Mouse (Mus musculus) layer of hippocampus, adult 8-10 months (tissue): ENCODE data around the gene Rbm8a. TPM values are rescaled to one million over a fixed set of nuclear protein-coding genes. Genes with fewer than 3 reads are reported as not detected.
A peak's percentile ranks its signal among the peaks of the same experiment; 100 is the strongest.
"Not testable (repeated sequence)": the region's sequence is repeated elsewhere in the genome, so short reads cannot be mapped to it uniquely, and the experiment has no call there.

Experiments
- DNase-seq, 2 experiments: peaks; one replicate each; pipeline ENCODE4 v3.0.0; 2022; ENCODE audit warnings: low spot score in 2 of 2
- total RNA-seq, 4 experiments: library from RNA; stranded (reverse); gene quantifications; 2 replicates each; pipeline ENCODE4 v1.2.4; 2022

Gene Rbm8a
- total RNA-seq, 4 experiments from 2014 or later, result 45.5 to 61.5 (median 48.7) TPM

DNA sequence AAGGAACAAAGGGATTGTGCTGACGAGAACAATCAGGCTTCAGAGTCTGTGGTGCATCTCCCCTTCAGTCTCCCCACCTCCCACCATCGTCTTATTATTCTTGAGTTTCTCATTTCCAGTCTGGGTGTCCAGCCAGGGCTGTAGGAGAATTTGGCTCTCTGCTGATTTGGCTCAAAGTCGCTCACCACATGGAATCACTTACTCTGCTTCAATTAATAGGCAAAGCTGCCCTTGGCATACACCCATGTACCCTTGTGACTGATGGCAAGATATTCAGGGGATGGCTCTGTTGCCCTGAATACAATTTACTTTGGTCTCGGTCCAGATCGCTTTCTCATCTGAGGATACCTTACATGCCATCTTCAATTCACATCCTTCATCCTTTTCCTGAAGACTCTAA lies 26.4 kb upstream of the Rbm8a start:
- DNase-seq, result no peak

DNA sequence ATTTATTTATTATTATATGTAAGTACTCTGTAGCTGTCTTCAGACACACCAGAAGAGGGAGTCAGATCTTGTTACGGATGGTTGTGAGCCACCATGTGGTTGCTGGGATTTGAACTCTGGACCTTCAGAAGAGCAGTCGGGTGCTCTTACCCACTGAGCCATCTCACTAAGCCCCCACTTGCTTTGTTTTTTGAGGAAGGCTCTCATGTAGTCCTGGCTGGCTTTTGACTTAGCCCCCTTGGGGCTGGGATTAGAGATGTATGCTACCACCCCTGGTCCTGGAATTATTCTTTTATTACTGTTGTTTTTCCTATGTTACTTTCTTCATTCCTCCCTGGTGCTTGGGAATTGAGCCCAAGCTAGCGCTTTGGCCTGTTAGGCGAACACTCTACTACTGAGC lies 23.7 kb upstream of the Rbm8a start:
- not testable (repeated sequence) for DNase-seq

DNA sequence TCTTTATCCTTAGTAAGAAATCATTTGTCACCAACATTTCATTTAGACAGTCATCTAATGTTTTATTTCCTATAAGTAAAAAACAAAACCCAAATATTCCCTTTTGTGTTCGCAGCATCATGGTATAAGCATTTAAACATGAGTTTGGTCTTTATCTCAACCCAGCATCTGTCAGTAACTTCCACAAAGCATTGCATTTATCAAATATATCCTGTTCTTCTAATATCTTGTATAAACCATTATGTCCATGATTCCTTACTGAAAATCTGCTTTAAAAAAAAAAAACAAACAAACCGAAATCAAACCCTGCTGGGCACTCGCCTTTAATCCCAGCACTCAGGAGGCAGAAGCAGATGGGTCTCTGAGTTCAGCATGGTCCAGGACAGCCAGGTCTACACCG lies 23.1 kb upstream of the Rbm8a start:
- no peak for DNase-seq

DNA sequence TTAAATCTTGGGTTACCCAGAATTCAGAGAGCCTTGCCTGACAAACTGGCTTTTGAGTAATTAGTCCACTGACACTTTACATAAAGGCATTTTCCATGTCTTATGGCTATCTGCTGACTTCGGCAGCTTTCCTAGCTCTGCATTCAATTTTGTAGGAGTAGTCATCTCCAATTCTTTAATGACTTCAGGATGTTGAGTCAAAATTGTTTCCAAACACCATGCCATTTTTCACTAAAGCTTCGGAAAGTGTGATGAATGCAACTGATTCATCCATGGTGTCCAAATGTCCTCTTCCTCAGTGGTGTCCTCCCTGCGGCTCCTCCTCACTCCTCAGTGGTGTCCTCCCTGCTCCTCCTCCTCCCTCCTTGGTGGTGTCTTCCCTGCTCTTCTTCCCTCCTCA lies 11.8 kb upstream of the Rbm8a start:
- no peak for DNase-seq

DNA sequence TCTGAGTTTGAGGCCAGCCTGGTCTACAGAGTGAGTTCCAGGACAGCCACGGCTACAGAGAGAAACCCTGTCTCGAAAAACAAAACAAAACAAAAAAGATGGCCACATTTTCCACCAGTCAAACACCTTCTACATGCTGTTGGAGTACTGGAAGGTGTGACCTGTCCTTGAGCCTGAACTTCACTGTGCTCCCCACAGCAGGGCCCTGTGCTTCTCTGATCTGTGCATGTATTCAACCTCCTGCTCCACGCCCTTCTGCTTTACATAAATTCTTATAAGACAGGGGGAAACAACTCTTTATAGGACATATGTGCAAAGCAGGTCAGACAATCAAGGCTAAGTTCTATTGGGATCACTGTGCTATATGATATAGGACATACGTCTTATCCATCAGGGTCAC lies 6.5 kb upstream of the Rbm8a start:
- DNase-seq, result no peak

DNA sequence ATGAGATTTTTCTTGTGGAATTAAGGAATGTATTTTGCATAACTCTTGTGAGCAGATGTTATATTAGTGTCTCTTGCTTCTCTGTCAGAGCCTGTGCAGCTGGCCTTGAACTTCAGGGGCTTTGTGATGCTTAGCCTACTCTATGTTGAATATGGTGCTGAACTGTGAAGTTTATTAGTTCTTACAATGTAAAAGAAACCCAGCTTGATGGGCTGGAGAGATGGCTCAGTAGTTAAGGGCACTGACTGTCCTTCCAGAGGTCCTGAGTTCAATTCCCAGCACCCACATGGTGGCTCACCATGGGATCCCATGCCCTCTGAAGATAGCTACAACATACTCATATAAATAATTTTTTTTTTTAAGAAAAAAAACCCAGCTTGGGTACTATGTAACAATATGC lies 2.3 kb downstream of the Rbm8a start:
- DNase-seq, result no peak

DNA sequence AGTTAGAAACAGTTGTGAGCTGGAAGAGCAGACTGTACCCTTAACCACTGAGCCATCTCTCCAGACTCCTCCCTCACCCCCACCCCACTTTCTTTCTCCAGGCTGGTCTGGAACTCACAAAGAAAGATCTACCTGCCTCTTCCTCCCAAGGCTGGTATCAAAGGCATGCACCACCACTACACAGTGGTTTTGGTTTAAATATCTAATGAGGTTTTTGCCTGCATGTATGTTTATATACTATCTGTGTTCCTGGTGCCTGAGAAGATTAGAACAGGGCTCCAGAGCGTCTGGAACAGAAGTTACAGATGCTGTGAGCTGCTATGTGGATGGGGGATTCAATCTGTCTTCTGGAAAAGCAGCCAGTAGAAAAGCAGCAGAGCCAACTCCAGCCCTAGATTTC lies 4.3 kb downstream of the Rbm8a start:
- DNase-seq, result no peak

DNA sequence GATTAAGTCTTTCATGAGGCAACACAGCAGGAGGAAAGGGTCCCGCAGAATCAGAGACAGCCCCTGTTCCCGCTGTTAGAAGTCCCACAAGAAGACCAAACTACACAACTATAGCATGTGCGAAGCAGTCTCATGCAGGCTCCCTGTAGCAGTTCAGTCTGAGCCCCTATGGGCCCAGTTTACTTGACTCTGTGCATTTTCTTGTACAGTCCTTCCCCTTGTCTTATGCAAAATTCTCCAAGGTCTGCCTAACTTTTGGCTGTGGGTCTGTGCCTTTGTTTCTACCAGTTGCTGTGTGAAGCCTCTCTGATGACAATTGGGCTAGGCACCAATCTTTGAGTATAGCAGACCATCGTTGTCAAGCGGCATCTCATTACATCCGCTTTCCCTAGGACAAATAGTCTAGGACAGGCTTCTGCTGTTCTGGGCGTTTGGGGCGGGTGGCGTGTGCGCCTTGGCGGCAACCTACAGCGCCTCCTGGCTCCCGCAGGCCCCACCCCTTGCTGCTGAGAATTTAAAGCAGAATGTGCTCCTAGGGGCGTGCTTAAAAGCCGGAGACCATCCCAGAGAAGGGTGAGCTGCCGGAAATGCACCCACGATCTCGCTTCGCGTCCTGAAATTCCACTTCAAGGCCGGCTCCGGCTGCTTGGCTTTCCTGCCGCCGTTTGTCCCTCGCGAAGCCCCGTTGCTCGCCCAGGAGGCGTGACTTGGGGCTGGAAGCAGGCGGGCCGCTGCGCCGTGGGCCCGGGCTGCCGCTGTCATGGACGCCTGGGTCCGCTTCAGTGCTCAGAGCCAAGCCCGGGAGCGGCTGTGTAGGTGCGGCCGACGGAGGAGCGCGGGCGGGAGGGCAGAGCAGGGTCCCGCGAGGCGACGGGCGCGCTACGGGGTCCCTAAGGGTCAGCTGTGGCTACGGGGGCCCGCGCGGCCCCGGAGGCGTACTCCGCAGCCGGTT lies 5.5 kb downstream of the Rbm8a start, which contains the start of the genes Pex11b and Gm42957:
Gene Pex11b, plus strand, starts transcription at position 449 of the 952 bp plus-strand sequence.
Gene Gm42957, plus strand, starts transcription at position 547 of the 952 bp plus-strand sequence.
- peak; percentile 79 to 86 for DNase-seq

DNA sequence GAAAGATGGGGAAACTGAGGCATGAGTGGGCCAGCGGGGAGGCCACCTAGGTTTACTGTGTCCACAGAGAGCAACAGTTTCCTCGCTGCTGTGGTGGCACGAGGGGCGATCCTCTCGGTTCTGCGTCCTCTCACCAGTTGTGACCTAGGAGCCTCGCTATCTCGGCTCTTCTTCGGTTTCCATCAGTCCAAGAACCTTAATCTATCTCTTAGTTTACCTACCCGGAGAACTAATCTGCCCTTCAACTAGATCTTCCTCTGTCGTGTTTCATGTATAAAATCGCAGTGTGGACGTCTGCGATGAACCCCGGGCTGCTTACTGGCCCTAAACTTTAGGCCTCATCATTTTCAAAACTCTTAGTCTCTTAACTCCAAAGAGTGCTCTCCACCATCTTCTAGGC lies 6.2 kb downstream of the Rbm8a start:
- DNase-seq, result no peak

DNA sequence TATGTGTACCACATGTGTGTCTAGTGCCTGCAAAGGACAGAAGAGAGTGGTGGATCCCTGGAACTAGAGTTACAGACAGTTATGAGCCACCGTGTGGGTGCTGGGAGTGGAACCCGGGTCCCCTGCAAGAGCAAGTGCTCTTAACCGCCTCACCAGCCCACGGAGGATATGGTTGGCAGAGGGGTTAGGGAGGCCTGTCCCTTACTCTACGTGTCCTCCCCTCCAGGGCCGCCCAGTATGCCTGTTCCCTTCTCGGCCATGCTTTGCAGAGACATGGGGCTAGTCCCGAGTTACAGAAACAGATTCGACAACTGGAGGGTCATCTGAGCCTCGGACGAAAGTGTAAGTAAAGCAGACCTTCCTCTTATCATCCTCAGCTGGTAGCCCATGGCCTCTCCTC lies 6.7 kb downstream of the Rbm8a start:
- no peak for DNase-seq

DNA sequence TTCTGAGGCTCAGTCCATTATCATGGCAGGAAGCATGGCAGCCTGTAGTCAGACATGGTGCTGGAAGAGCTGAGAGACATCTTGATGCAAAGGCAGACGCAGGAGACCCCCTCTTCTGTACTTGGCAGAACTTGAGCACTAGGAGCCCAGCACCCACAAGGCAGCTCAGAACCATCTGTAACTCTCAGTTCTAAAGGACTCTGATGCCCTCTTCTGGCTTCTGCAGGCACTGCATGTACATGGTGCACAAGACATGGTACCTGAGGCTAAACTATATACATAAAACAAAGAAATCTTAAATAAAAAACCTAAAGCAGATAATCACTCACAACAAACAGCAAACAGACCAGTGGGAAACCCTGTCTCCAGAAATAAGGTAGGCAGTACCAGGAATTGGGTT lies 9.5 kb downstream of the Rbm8a start:
- peak in 1 of 2 experiments; percentile 52 for DNase-seq

DNA sequence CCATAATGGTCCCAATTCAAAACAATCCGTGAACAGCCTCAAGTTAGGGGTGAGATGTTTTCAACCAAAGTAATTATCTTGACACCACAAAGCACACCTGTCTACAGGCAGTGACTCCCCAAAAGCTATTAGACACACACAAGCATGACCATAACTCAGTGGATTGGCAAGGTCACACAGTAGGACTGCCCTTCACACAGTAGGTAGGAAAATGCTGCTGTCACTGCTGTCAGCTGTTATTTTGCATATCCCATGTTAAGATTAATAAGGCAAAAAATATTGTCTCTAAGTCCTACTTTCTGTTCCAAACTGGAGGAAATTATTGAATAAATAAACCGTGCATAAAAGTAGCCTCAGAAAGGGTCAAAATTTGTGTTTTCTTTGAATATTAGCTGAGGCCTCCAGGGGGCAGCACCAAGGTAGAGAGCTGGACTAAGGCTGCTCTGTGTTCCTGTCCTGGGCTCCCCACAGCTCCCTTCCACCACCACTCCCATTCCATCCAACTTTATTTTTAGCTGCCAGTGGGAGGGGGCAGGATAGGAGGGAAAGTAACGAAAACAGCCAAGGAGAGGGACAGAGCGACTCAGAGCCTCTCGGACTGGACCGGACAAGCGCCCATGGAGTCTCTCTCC lies 15.4 kb downstream of the Rbm8a start, which contains the start of gene Itga10:
Gene Itga10, plus strand, starts transcription at position 567 of the 632 bp plus-strand sequence.
- DNase-seq, result no peak

DNA sequence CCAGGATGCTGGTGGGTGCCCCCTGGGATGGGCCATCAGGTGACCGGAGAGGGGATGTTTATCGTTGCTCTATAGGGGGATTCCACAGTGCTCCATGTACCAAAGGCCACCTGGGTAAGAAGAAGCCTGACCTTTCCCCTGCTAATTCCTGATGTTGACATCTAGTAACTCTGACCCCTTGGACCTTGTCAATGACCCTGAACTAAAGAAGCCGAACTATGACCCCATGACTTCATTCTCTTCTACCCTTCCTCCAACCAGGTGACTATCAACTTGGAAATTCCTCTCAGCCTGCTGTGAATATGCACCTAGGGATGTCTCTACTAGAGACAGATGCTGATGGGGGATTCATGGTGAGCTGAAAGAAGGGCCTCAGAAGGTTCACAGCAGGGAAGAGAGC lies 17.6 kb downstream of the Rbm8a start:
- no peak for DNase-seq

DNA sequence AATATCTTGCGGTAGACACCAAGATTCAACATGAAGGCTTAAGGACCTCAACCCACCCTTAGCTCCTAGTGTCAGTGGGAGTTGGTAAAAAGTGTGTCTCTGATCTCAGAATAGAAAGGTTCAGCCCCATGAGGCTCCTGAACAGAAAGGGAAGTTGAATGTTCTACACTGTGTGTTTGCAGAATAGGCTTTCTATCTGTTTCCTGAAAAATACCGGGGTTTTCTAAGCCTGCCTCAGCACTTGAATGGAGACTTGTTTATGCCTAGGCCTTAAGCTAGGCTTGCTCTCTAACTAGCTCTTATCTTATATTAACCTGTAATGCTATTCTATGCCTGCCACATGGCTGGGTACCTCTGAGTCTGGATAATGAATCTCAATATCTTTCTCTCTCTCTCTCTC lies 31.2 kb downstream of the Rbm8a start:
- no peak for DNase-seq

DNA sequence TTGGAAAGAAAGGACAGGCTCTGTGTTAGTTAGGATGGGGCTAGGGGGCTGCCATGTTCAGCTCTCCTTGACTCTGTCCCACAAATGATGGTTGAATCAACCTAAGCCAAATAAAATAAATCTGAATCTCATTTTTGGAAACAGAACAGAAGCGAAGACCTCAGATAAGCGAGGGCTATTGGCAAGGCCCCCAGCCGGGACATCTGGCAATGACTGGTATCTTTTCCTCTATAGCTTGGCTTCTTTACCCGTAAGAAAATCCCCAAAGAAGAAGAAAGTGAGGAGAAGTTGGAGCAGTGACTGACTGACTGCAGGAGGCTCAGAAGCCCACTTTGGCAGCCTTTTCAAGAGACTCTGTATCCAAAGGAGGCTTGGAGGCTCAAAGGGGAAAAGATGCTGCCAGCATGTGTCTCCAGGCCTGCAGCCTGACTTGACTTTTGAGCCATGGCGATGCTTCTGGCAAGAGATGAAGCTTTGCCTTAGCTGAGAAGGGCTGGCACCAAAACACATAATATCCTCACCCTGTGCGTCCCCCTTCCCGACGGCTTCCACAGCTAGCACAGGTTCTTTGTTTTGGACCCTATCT lies 33.1 kb downstream of the Rbm8a start:
- no peak for DNase-seq

DNA sequence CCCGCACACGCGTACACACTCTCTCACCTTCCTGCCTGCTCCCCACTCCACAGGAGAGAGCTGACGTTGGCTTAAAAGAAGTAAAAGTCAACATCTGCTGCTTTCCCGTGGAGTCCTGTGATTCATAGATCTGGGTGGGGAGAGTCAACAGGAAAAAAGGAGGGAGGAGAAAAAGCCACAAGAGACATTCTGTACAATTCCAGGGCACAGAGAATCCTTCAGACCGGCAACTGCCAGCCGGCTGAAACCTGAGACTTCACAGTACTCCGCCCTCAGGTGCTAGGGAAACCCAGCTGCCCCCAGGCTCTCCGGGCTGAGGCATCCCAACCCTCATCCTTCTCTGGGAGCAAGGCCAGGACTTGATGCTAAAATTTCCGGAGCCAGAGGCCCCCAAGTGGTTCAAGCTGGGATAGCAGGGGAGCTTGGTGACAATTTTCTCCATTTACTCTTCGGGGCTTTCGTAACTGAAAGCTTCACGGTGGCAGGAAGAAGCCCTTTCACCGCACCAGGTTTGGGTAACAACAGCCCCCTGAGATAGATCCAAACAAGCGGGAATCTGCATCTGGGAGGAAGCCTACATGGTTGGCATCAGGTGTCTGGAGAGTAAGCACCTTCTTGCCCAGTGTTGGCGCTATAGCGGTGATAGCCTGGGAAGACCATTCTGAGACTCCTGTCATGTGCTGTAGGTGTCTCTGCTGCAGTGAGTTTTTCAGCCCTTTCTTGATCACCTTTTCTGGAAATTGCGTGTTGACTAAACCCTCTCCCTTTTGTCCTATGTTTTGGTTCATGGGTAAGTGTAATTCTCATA lies 33.9 kb downstream of the Rbm8a start:
- peak; percentile 76 to 90 for DNase-seq

DNA sequence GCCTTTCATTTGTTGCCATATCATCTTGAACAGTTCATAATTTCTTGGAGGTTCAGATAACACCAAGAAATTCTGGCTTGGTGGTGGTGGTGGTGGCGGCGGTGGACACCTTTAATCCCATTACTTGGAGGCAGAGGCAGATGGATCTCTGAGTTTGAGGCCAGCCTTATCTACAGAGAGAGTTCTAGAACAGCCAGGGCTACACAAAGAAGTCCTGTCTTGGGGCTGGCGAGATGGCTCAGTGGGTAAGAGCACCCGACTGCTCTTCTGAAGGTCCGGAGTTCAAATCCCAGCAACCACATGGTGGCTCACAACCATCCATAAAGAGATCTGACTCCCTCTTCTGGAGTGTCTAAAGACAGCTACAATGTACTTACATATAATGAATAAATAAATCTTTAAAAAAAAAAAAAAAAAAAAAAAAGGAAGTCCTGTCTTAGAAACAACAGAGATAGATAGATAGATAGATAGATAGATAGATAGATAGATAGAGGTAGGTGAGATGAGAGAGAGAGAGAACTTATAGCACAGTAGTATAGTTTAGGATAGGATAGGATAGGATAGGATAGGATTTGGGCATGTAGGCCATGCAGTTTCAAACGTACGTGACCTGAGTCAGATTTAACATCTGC lies 36.1 kb downstream of the Rbm8a start:
- not testable (repeated sequence) for DNase-seq

DNA sequence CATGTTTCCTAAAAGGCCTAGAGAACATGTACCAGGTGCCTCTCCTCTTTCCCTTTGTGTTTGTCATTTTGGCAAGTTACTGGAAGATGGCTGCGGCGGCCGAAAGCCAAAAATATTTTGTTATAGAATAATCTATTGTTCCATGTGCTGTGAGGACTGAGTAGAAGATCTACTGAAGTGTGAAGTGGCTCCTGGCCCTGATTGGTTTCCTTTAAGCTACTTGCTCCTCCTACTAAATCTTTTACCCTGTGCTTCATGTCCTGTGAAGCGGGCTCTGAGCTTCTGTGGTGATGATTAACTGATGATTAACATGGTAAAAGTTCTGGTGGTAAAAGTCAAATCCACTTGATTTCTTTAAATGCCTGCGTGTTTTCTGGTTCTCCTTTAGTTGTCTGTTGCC lies 37.2 kb downstream of the Rbm8a start:
- DNase-seq, result no peak

DNA sequence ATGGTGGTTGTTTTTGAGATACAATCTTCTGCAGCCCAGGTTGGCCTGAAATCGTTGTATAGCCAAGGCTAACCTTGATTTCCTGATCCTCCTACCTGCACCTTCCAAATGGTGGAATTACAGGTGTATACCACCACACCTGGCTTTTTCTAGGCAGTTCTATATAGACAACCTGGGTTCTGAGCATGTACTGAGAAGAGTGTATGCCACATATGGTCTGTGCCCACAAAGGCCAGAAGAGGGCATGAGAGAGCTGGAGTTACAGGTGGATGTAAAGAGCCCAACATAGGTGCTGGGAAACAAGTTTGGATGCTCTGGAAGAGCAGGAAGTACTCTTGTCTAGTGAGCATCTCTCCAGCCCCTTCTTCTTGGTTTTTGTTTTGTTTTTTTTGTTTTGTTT lies 37.6 kb downstream of the Rbm8a start:
- no peak for DNase-seq

DNA sequence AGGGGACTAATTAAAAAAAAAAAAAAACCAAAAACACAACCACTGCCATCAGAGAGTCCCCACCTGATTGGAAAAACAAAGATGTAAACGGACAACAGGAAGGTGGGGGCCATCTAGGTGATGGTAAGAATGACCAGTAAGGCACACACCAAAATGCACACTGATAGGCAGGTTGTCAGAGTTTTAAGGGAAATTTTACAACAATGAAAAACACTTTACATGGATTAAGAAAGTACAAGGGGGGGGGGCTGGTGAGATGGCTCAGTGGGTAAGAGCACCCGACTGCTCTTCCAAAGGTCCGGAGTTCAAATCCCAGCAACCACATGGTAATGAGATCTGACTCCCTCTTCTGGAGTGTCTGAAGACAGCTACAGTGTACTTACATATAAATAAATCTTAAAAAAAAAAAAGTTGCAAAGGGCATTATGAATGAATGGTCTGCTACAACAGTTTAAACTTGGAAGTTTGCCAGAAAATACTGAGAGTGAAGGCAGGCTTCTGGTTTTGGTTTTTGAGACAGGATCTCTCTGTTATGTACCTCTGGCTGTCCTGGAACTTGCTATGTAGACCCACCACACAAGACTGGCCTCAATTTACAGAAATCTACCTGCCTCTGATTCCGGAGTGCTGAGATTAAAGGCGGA lies 38.8 kb downstream of the Rbm8a start:
- no peak for DNase-seq
